Mouse (Mus musculus) bone marrow, adult 2 months (tissue): ENCODE measurements around the gene Med20.

Source experiments
- CTCF ChIP-seq: fragments of 200-500 bp; IDR thresholded peaks from 2 replicates; pipeline ENCODE4 v1.5.1; 2011; ENCODE audit warnings: low read length, control low read depth; ENCODE audit not compliant: control insufficient read depth, insufficient read depth
- POLR2A ChIP-seq: fragments of 200-500 bp; IDR thresholded peaks from 2 replicates; pipeline ENCODE4 v1.6.1; 2011; ENCODE audit warnings: low read depth, mild to moderate bottlenecking, control low read depth, low read length, borderline replicate concordance; ENCODE audit not compliant: control insufficient read depth

- TF ChIP-seq CTCF (no peak), POLR2A (no peak)
Observed at GRCm38 (mm10) chr17:47616119-47616518, 4.7 kb downstream of the Med20 start.
